Mouse (Mus musculus) lung, embryonic 14.5 days (tissue): ENCODE measurements around the gene Zswim3. TPM values are rescaled to one million over a fixed set of nuclear protein-coding genes. Genes with fewer than 3 reads are reported as not detected.

Experiments
- ATAC-seq: fragments of 200-750 bp; cut with Nextera tagmentation; 2 replicates; pipeline ENCODE4 v1.8.0; 2017; ENCODE audit warnings: mild to moderate bottlenecking, moderate TSS enrichment, moderate library complexity; ENCODE audit not compliant: insufficient read depth
- DNase-seq: peaks from one replicate; pipeline ENCODE4 v3.0.0-alpha.2; 2015
- H3K27ac ChIP-seq: fragments of 300-500 bp; sonication (generic); 2 replicates; pipeline ENCODE4 v1.5.1; 2014; ENCODE audit warnings: low read depth, mild to moderate bottlenecking, moderate library complexity
- H3K27me3 ChIP-seq: fragments of 300-500 bp; sonication (generic); 2 replicates; pipeline ENCODE4 v1.6.1; 2014; ENCODE audit warnings: low read length, control low read depth; ENCODE audit not compliant: insufficient read depth
- H3K36me3 ChIP-seq: fragments of 300-500 bp; sonication (generic); 2 replicates; pipeline ENCODE4 v1.6.1; 2014; ENCODE audit warnings: control low read depth; ENCODE audit not compliant: insufficient read depth
- H3K4me1 ChIP-seq: fragments of 300-500 bp; sonication (generic); 2 replicates; pipeline ENCODE4 v1.6.1; 2014; ENCODE audit warnings: antibody characterized with exemption, control low read depth; ENCODE audit not compliant: insufficient read depth
- H3K4me2 ChIP-seq: fragments of 300-500 bp; sonication (generic); 2 replicates; pipeline ENCODE4 v1.6.1; 2014; ENCODE audit warnings: mild to moderate bottlenecking
- H3K4me3 ChIP-seq: fragments of 300-500 bp; sonication (generic); 2 replicates; pipeline ENCODE4 v1.5.1; 2014; ENCODE audit warnings: low read depth, low read length
- H3K9ac ChIP-seq: fragments of 300-500 bp; sonication (generic); 2 replicates; pipeline ENCODE4 v1.6.1; 2014
- H3K9me3 ChIP-seq: fragments of 300-500 bp; sonication (generic); 2 replicates; pipeline ENCODE4 v1.6.1; 2016; ENCODE audit warnings: low read depth, low read length, control low read depth
- CTCF ChIP-seq: IDR thresholded peaks from 2 replicates; pipeline ENCODE4 v1.5.1; 2016; ENCODE audit warnings: antibody characterized with exemption, low read depth
- WGBS: fragments of 180-500 bp; shearing (Covaris S2); extraction: QIAGEN DNeasy Blood & Tissue Kit; methylation state at CpG from one replicate; pipeline ENCODE4 v1.1.7; 2014; 5-methylcytosine and 5-hydroxymethylcytosine counted together
- polyA plus RNA-seq: library from polyadenylated mRNA; unstranded; fragments of >200 nt; fragmentation: Nextera tagmentation; extraction: Ambion mirVana; gene quantifications from 2 replicates; pipeline ENCODE4 v1.2.1, GENCODE M21; 2014

Zswim3 gene
- polyA plus RNA-seq, 1 experiment from 2014 or later: 7.0 TPM

- no peaks in the 10 kb centered on the region for H3K9me3 ChIP-seq
- peaks cover 6% of the 10 kb centered on the region; the same call in 1 of the 2 replicates for H3K4me1 ChIP-seq
- H3K4me2 ChIP-seq: no peak overlapping the region
- H3K36me3 ChIP-seq: peaks cover 32% of the 10 kb centered on the region
- ATAC-seq (no peak), DNase-seq (no peak)
- WGBS: 76% methylated on average over 5 of the region's 5 CpGs
- H3K27ac ChIP-seq: no peak overlapping the region
- no peak overlapping the region for H3K9ac ChIP-seq
- no peaks in the 10 kb centered on the region; the same call in 1 of the 2 replicates for H3K27me3 ChIP-seq
- H3K4me3 ChIP-seq: no peak overlapping the region
- no peak for TF ChIP-seq CTCF
Observed at GRCm38 (mm10) chr2:164773989-164774364, 30.9 kb upstream of the Zswim3 start.

DNA sequence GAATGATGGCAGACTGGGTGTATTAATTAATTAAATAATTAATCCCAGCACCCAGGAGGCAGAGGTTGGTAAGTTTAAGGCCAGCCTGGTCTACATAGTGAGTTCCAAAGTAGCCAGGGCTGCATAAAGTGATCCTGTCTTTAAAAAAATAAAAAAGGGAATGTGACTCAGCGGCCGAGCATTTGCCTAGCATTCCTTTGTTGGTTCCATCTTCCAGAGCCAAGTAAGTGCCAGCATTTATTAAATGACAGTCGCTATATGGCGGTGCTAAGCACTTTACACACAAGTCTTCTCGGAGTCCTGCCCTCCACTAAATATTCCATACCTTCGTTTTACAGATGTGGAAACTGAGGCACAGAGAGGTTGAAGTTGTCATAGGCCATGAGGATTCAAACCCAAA is 28.8 kb upstream of the Zswim3 start:
- H3K9ac ChIP-seq: no peak overlapping the region
- no peaks in the 10 kb centered on the region for H3K9me3 ChIP-seq
- TF ChIP-seq CTCF: no peak
- no peak overlapping the region for H3K4me3 ChIP-seq
- H3K27ac ChIP-seq: no peak overlapping the region
- DNase-seq: no peak
- WGBS: 78% methylated on average over 6 of the region's 6 CpGs
- peaks cover 26% of the 10 kb centered on the region for H3K36me3 ChIP-seq
- H3K27me3 ChIP-seq: no peaks in the 10 kb centered on the region; the same call in 1 of the 2 replicates
- no peak for ATAC-seq
- peaks cover 5% of the 10 kb centered on the region; the same call in 1 of the 2 replicates for H3K4me1 ChIP-seq
- no peak overlapping the region for H3K4me2 ChIP-seq

DNA sequence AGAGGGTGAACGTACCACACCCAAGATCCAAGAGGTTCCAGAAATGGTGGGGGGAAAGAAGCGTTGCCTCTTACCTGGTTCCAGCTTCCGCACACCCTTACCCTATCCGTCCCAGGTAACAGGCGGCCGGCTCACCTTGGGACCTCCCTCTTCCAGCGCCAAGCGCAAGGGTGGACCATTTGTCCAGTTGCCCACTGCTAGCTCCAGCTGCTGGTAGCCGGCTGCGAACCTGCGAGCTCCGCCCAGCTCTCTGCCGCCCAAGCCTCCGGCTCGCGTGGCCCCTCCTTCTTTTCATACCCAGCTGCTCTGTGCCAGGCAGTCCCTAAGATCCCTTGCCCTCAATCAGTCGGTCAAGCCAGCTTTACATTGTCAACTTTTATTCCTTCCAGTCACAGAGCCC is 28.1 kb upstream of the Zswim3 start:
- Histone ChIP-seq H3K4me2 (no peak overlapping the region), H3K4me1 (no peaks in the 10 kb centered on the region), H3K27me3 (no peaks in the 10 kb centered on the region; the same call in 1 of the 2 replicates), H3K4me3 (no peak overlapping the region), H3K9me3 (no peaks in the 10 kb centered on the region), H3K27ac (no peak overlapping the region), H3K36me3 (peaks cover 19% of the 10 kb centered on the region), H3K9ac (no peak overlapping the region)
- no peak for TF ChIP-seq CTCF
- WGBS: 56% methylated on average over 17 of the region's 17 CpGs
- no peak for ATAC-seq
- no peak for DNase-seq

DNA sequence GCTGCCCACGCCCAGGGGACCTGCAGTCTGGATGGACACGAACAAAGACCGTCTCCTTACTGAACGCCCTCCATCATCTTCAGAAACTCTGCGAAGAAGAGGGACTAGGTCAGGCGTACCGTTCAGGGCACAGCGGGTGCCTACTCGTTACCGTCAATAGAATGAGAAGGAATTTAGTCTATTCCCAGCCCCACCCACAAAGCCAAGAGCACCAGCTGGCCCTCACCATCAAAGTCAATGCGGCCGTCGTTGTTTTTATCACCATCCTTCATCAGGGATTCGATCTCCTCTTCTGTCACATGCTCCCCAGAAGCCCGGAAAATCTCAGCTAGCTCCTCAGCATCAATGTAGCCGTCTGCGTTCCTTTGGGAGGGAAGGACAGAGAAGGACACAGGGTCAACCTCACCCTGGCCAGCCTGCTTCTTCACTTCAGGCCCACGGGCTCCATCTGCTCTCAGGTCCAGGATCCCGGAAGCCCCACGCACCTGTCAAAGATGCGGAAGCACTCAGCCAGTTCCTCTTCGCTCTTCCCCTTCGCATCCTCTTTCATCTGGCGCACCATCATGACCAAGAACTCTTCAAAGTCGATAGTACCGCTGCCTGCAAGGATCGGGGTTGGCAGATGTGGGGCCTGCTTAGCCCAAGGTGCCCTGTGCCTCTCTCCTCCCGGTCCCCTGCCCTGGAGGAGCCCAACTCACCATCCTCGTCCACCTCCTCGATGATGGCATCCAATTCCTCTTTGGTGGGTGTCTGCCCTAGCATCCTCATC is 27.5 kb upstream of the Zswim3 start:
- Histone ChIP-seq H3K27me3 (no peaks in the 10 kb centered on the region; the same call in 1 of the 2 replicates), H3K4me3 (no peak overlapping the region), H3K36me3 (peaks cover 13% of the 10 kb centered on the region), H3K9ac (no peak overlapping the region), H3K27ac (no peak overlapping the region), H3K4me1 (no peaks in the 10 kb centered on the region), H3K9me3 (no peaks in the 10 kb centered on the region), H3K4me2 (no peak overlapping the region)
- TF ChIP-seq CTCF: no peak
- 75% methylated on average over 30 of the region's 30 CpGs for WGBS
- DNase-seq: no peak
- ATAC-seq: no peak

DNA sequence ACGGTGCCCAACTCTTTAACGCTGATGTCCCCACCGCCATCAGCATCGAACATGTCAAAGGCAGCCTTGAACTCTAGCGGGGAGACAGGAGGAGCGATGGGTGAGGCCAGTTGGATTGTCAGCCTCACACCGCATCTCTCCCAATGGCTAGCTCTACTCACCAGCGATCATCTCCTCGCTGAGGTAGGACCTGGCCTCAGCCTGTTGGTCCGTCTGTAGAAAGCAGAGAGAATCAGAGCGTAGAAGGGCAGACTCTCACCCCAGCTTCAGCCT is 26.9 kb upstream of the Zswim3 start:
- peaks cover 8% of the 10 kb centered on the region for H3K36me3 ChIP-seq
- ATAC-seq (no peak), DNase-seq (no peak)
- no peaks in the 10 kb centered on the region; the same call in 1 of the 2 replicates for H3K27me3 ChIP-seq
- no peak overlapping the region for H3K27ac ChIP-seq
- 93% methylated on average over 11 of the region's 11 CpGs for WGBS
- H3K4me2 ChIP-seq: no peak overlapping the region
- H3K4me1 ChIP-seq: no peaks in the 10 kb centered on the region
- H3K9me3 ChIP-seq: no peaks in the 10 kb centered on the region
- H3K4me3 ChIP-seq: no peak overlapping the region
- TF ChIP-seq CTCF: no peak
- no peak overlapping the region for H3K9ac ChIP-seq

GRCm38 (mm10) chr2:164778809-164779208 is 26.1 kb upstream of the Zswim3 start:
- Histone ChIP-seq H3K27ac (no peak overlapping the region), H3K9ac (no peak overlapping the region), H3K4me1 (no peaks in the 10 kb centered on the region), H3K27me3 (no peaks in the 10 kb centered on the region; the same call in 1 of the 2 replicates), H3K4me3 (no peak overlapping the region), H3K9me3 (no peaks in the 10 kb centered on the region), H3K4me2 (no peak overlapping the region), H3K36me3 (no peaks in the 10 kb centered on the region)
- ATAC-seq (no peak), DNase-seq (no peak)
- WGBS: 75% methylated on average over 7 of the region's 7 CpGs
- TF ChIP-seq CTCF: no peak

- DNase-seq (no peak), ATAC-seq (no peak)
- H3K9ac ChIP-seq: no peak within 1 kb of the TSS
- WGBS: 72% methylated on average over 8 of the region's 8 CpGs
- H3K4me3 ChIP-seq: no peak within 1 kb of the TSS
- H3K36me3 ChIP-seq: no peaks in the 10 kb centered on the region
- H3K9me3 ChIP-seq: no peaks in the 10 kb centered on the region
- H3K27ac ChIP-seq: no peak within 1 kb of the TSS
- no peak within 1 kb of the TSS for H3K4me2 ChIP-seq
- no peak for TF ChIP-seq CTCF
- no peaks in the 10 kb centered on the region; the same call in 1 of the 2 replicates for H3K27me3 ChIP-seq
- peaks cover under 1% of the 10 kb centered on the region; the same call in 1 of the 2 replicates for H3K4me1 ChIP-seq
Observed at GRCm38 (mm10) chr2:164779481-164780086, 25.3 kb upstream of the Zswim3 start, which contains the start of gene Tnnc2. TSS of gene Tnnc2 (minus strand) at chr2:164779967.
